Mouse (Mus musculus) CD4-positive, CD25-positive, alpha-beta regulatory T cell, adult 2 months (primary cell): ENCODE results near the gene Casp3.
A peak's percentile ranks its signal among the peaks of the same experiment; 100 is the strongest.
"Not testable (repeated sequence)": the region's sequence is repeated elsewhere in the genome, so short reads cannot be mapped to it uniquely, and the experiment has no call there.

Experiments
- DNase-seq: peaks from one replicate; pipeline ENCODE4 v3.0.0-alpha.2; 2012; ENCODE audit warnings: low read depth, low spot score

Gene Casp3

GRCm38 (mm10) chr8:46616879-46617689, at the start of gene Casp3, which contains the start of gene Primpol:
Gene Casp3 (plus strand): TSS chr8:46617291.
Gene Primpol (minus strand): TSS chr8:46617212.
- DNase-seq = peak; percentile 98

- DNase-seq = no peak
Measured at GRCm38 (mm10) chr8:46567946-46568345, 49.1 kb upstream of the Casp3 start.

DNA sequence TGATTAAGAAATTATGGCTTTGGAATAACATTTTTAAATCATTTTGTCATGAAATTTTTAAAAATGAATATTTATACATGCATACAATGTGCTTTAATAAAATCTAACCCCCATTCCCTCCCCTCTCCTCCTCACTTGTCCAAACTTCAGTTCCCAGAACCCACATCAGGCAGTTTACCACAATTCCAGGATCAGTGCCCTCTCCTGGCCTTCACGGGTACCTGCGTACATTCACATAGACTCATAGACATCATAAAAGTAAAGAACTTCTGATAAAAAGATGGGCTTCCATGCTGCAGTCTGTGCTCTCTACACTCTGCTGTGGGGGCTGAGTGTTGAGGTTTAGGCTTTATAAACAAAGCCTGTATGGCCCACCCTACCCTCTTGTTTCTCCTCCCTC, 48.1 kb upstream of the Casp3 start:
- DNase-seq = no peak

DNA sequence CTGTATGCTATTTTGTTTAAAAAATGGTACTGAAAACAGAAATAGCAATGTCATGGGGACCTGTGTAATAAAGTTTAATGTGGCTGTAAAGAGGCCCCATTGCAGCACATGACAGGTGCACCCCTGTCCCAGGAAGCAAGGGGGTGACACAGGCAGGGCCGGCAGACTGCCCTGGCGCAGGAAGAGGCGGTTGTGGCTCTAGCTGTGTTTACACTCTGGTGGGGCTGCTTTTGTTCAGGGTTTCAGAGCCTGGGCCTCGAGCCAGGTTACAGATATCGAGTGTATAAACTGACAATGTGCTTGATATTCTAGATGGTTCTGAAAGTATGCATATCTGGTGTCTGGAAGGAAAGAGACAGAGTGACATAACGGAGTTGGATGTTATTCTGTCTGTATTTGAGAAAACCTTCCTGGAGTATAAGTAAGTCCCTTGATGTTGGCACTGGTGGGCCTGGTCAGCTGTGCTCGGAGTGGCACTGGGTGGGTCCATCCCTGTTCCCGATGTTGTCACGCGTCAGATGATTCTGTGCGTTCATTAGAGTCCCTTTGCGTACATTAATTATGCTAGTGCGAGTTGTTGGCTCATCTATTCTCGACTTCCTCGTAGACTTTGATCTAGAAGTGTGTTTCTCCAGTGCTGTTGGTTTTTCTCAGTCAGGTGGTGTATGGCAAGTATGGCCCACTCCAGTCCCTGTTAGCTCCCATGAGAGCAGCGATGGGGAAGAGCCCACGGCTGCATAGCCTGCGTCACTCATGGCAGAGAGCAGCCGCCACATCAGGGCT, 47.2 kb upstream of the Casp3 start:
- no peak for DNase-seq

GRCm38 (mm10) chr8:46570673-46571072, 46.4 kb upstream of the Casp3 start:
- DNase-seq = no peak

- no peak for DNase-seq
Measured at GRCm38 (mm10) chr8:46573446-46573845, 43.6 kb upstream of the Casp3 start.

- DNase-seq = no peak
Measured at GRCm38 (mm10) chr8:46573964-46574363, 43.1 kb upstream of the Casp3 start.

DNA sequence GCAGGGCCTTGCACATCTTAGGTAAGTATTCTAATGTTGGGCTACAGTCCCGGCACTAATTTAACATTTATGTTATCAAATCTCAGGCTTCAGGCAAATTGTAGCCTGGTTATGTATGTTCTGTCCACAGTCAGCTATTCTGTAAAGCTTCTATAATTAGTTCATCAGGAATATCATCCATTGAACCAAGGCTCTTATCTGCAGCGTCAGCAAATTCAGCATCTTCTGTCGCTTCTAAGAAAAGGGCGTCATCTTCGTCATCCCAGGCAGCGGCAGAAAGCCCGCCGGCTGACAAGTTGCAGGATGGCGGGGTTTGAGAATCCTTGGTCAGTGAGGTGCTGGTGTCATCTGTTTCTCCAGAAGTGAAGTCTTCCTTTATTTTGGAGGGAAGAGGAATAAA, 38.3 kb upstream of the Casp3 start:
- DNase-seq = no peak

DNA sequence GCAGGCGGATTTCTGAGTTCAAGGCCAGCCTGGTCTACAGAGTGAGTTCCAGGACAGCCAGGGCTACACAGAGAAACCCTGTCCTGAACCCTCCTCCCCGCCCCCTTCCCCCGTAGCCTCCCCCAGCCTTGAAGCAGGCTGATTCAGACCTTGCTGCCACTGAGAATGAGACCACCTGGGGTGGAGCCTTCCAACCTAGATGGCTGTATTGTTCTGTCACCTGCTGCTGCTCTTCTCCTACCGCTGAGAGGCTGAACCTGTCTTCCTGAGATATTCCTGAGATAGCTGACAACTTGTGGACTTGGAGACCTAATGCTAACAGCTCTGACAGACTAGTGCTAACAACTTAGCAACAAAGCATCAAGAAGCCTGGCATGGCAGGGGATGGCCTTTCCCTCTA, 32.8 kb upstream of the Casp3 start:
- DNase-seq = not testable (repeated sequence)

DNA sequence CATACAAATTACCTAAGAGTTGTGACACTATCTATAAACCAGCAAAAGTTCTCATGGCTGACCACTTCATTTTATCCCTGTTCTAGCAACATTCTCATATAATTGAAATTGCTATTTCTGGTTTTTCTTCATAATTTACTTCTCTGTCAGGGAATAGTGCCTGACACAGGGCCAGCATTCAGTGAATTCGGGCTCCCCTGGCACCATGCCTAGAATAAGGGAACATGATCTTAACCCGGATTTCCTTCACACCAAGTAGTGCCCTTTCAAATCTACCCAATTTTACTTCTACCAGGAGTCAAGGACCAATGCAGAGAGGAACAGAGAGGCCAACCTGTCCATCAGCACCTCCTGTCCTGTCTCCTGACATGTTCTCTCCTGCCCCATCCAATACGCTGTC, 31.5 kb upstream of the Casp3 start:
- no peak for DNase-seq

GRCm38 (mm10) chr8:46587911-46588310, 29.2 kb upstream of the Casp3 start:
- no peak for DNase-seq

- DNase-seq = no peak
Measured at GRCm38 (mm10) chr8:46588663-46589062, 28.4 kb upstream of the Casp3 start.

DNA sequence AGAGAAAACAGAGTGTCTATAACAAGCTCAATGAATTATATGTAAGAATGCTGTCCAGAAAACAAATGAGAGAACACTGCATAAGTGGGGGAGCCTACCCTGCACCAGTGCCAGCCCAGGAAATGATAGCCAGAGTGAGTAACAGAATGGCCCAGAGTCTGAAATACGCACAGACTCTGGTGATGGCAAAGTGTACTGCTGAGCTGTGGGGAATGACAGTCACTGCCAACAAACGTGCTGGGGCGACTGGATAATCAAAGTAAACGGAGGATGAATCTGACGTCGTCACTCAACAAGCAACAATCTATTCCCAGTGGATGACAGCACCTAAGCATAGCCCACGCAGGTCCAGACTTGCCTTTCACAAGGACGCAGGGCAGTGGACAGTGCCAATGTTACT, 24.0 kb upstream of the Casp3 start:
- DNase-seq = no peak

DNA sequence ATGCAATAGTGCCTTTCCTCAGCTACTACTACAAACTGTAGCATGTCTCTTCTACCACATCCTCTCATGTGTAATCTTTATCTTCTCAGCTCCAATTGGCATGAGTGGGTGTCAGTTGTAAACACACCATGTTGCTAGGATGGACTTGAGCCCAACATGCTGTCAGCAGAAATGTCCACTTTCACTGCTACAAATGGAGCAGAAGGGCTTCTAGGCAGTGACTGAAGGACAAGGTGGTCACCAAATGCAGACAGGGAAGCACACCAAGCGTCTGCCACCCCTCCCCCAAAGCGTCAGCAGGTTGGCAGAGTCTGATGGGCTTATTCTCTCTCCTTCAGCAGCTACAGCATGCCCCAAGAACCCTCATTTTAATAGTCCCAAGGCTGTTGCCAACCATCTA, 23.3 kb upstream of the Casp3 start:
- no peak for DNase-seq

DNA sequence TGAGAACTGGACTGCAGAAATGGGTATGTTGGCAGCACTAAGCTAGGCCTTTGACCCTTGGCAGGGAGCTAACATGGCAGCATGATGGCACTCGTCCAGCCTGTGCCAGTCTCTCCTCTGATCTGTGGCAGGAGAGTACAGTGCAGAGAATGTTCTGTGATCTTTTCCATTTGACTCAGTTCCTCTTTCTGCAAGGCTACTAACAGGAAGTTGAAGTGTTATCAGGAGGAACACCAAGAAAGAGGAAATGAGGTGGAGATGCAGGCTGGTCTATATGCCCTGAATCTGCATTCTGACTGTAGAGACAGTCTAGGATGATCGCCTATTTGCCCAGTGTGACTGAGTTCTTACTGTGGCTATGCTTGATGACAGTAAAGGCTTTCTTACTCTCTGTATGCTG, 21.5 kb upstream of the Casp3 start:
- DNase-seq = no peak

DNA sequence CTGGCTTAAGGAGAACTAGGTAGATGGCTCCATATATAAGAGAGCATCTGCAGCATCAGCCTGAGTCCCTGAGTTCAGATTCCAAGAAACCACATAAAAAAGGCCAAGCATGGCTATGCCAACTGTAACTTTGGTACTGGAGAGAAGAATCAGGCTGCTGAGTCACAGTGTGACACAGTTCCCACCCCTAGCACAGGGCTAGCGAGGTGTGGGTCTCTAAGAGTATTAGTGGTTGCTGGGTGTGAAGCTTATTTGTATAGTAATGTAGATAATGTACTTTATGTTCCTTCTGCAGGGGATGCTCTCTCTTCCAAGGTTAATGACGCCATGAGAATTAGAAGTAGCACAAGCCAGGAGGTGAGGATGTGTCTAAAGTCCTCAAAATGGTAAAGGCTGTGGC, 20.6 kb upstream of the Casp3 start:
- no peak for DNase-seq

DNA sequence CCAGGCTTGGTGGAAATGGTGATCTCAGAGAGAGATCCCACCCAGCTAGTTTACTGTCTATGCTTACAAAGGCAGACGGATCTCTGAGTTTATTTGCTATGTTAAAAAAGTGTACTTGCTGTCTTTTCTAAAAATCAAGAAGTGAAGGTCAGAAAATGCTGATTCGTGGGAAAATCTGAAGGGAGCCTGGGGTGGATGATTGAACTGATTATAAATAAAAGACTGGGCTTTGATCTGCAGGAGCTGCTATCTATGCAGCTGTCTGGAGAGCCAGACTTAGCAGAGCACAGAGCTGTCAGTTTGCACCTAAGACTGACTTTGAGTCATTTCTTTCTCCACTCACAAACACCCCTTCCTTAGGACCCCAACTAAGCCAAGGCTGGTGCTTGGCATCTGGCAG, 19.7 kb upstream of the Casp3 start:
- no peak for DNase-seq

GRCm38 (mm10) chr8:46598114-46598513, 19.0 kb upstream of the Casp3 start:
- DNase-seq = no peak

DNA sequence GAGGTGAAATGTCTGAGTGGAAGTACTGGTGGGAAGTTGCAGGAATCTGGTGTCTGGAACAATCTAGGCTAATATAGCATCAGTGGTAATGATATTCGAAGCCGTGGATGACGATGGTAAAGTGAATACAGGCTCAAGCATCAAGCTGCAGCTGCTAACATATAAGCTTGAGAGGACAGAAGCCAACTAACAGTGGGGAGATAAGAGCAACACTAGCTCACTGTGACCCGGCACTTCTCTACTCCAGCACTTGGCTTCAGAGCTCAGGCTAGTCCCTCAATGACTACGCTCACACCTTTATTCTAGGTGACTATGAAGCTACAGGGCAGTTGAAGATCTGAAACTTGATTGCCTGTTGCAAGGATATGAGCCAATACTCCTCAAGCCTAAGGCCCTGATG, 18.3 kb upstream of the Casp3 start:
- no peak for DNase-seq

- DNase-seq = no peak
Measured at GRCm38 (mm10) chr8:46599314-46599904, 17.7 kb upstream of the Casp3 start.

DNA sequence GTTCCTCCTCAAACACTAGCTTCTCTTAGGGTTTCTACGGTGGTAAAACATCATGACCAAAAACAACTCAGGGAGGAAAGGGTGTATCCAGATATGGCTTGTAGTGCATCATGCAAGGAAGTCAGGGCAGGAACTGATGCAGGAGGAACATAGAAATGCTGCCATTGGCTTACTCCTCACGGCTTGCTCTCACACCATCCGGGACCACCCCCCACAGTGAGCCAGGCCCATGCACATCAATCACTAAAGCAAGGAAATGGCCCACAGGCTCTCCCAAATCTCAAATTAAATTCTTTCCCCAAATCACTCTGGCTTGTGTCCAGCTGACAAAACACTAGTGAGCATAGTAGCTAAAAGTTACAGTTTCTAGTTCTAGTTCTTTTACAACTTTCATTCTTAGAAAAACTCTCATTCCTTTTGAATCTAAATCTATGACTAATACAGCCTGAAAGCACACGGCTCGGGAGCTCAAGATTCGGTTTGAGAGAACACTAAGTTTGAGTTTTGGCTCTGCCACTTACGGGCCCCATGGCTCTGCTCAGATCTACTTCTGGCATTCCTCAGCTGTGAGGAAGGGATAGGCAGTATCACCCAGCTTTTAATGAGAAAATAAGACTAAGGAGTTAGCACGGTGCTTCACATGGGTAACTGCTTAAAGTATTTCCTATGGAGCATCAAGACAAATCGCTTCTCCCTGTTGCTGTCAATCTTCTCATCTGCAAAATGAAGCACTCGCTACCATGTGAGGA, 16.0 kb upstream of the Casp3 start:
- DNase-seq = no peak

- DNase-seq = no peak
Measured at GRCm38 (mm10) chr8:46603587-46603986, 13.5 kb upstream of the Casp3 start.
